Mouse (Mus musculus) intestine, postnatal 0 days (tissue): ENCODE data around the gene Rph3al. TPM values are rescaled to one million over a fixed set of nuclear protein-coding genes. Genes with fewer than 3 reads are reported as not detected.

Source experiments
- ATAC-seq: fragments of 200-750 bp; cut with Nextera tagmentation; 2 replicates; pipeline ENCODE4 v1.8.0; 2017; ENCODE audit warnings: mild to moderate bottlenecking, moderate TSS enrichment, moderate library complexity
- H3K27ac ChIP-seq: fragments of 300-500 bp; sonication (generic); 2 replicates; pipeline ENCODE4 v1.5.1; 2014; ENCODE audit warnings: mild to moderate bottlenecking, low read depth, low read length, moderate library complexity
- H3K27me3 ChIP-seq: fragments of 300-500 bp; sonication (generic); replicated peaks from 2 replicates; pipeline ENCODE4 v1.6.1; 2014; ENCODE audit warnings: low read length, mixed read lengths; ENCODE audit not compliant: control insufficient read depth, insufficient read depth
- H3K36me3 ChIP-seq: fragments of 300-500 bp; sonication (generic); 2 replicates; pipeline ENCODE4 v1.6.1; 2014; ENCODE audit warnings: mild to moderate bottlenecking, moderate library complexity; ENCODE audit not compliant: control insufficient read depth, insufficient read depth
- H3K4me1 ChIP-seq: fragments of 300-500 bp; sonication (generic); replicated peaks from 2 replicates; pipeline ENCODE4 v1.6.1; 2014; ENCODE audit warnings: antibody characterized with exemption, low read length, mixed read lengths; ENCODE audit not compliant: control insufficient read depth, insufficient read depth
- H3K4me2 ChIP-seq: fragments of 300-500 bp; sonication (generic); replicated peaks from 2 replicates; pipeline ENCODE4 v1.6.1; 2014; ENCODE audit warnings: low read depth, mild to moderate bottlenecking, moderate library complexity
- H3K4me3 ChIP-seq: fragments of 300-500 bp; sonication (generic); 2 replicates; pipeline ENCODE4 v1.5.1; 2014; ENCODE audit warnings: low read depth, low read length
- H3K9ac ChIP-seq: fragments of 300-500 bp; sonication (generic); 2 replicates; pipeline ENCODE4 v1.6.1; 2014; ENCODE audit warnings: mild to moderate bottlenecking, low read depth, low read length
- H3K9me3 ChIP-seq: fragments of 300-500 bp; sonication (generic); 2 replicates; pipeline ENCODE4 v1.6.1; 2016; ENCODE audit warnings: mixed run types; ENCODE audit not compliant: control insufficient read depth
- CTCF ChIP-seq: sonication (generic); IDR thresholded peaks from 2 replicates; pipeline ENCODE4 v1.5.1; 2016; ENCODE audit warnings: low read depth, mild to moderate bottlenecking, control low read depth, antibody characterized with exemption, moderate library complexity
- WGBS: fragments of 180-500 bp; shearing (Covaris S2); extraction: QIAGEN DNeasy Blood & Tissue Kit; methylation state at CpG from one replicate; pipeline ENCODE4 v1.1.7; 2014; 5-methylcytosine and 5-hydroxymethylcytosine counted together
- polyA plus RNA-seq: library from polyadenylated mRNA; unstranded; fragments of >200 nt; fragmentation: Nextera tagmentation; extraction: Ambion mirVana; gene quantifications from 2 replicates; pipeline ENCODE4 v1.2.1, GENCODE M21; 2015

Gene Rph3al
- polyA plus RNA-seq, 1 experiment from 2014 or later, result 10.5 TPM

GRCm38 (mm10) chr11:75919139-75919538 lies 19.1 kb downstream of the Rph3al start:
- Histone ChIP-seq H3K4me1 (0 out of 2 replicates have a peak, but pooled peaks cover 5% of the 10 kb centered on the region), H3K36me3 (no peaks in the 10 kb centered on the region)
- WGBS, result 61% methylated on average over 6 of the region's 6 CpGs

DNA sequence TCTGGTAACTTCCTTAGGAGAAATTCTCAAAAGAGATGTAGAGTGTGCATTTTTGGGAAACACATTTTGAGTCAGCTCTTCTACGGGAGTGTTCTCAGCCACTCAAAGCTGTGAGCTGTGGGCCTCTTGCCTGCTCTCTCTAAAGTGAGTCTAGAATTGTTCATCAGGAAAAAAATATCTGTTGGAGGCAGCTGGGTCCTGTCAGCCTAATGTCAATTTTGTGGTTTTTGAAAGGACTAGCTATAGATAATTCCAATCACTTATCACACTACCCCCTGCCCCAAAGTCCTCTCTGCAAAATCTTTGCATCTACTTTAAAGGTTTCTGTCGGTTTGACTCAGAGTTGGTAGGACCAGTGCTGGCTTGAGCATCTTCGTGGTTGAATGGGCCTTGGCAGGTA lies 20.9 kb downstream of the Rph3al start:
- Histone ChIP-seq H3K4me2 (no peak overlapping the region), H3K27ac (no peak overlapping the region), H3K4me1 (0 out of 2 replicates have a peak, but pooled peaks cover 5% of the 10 kb centered on the region), H3K27me3 (no peaks in the 10 kb centered on the region), H3K9ac (no peak overlapping the region), H3K36me3 (no peaks in the 10 kb centered on the region), H3K9me3 (no peaks in the 10 kb centered on the region), H3K4me3 (no peak overlapping the region)
- 68% methylated on average over 3 of the region's 3 CpGs for WGBS
- no peak for ATAC-seq
- no peak for TF ChIP-seq CTCF

More at GRCm38 (mm10) chr11:75919139-75919538, 19.1 kb downstream of the Rph3al start:
- Histone ChIP-seq H3K27me3 (no peaks in the 10 kb centered on the region), H3K4me2 (no peak overlapping the region), H3K27ac (no peak overlapping the region), H3K9me3 (no peaks in the 10 kb centered on the region), H3K4me3 (no peak overlapping the region), H3K9ac (no peak overlapping the region)
- ATAC-seq, result no peak
- no peak for TF ChIP-seq CTCF

DNA sequence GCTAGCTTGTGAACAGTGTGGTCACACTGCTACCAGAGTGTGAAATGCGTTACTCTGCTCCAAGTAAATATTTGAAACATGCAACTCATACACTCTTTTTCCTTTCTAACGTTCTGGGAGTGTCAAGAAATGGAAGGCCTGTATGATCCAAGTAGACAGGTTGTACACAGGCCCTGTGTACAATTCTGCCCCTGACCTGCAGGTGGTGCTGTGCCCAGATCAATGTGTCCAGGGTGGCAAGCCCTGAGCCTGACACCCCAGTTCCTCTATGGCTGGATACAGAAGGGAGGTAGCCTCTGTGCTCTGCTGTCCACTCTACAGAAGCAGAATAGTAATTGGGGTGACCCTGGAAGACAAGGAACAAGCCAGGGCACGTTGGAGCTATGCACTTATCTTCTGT lies 24.3 kb downstream of the Rph3al start:
- 52% methylated on average over 3 of the region's 3 CpGs for WGBS
- Histone ChIP-seq H3K9ac (no peak overlapping the region), H3K4me3 (no peak overlapping the region), H3K4me2 (no peak overlapping the region), H3K27me3 (no peaks in the 10 kb centered on the region), H3K9me3 (no peaks in the 10 kb centered on the region), H3K4me1 (0 out of 2 replicates have a peak, but pooled peaks cover 5% of the 10 kb centered on the region), H3K27ac (no peak overlapping the region), H3K36me3 (peaks cover 16% of the 10 kb centered on the region; the same call in 1 of the 2 replicates)
- peak; percentile 88 for TF ChIP-seq CTCF
- peak; percentile 67 for ATAC-seq

DNA sequence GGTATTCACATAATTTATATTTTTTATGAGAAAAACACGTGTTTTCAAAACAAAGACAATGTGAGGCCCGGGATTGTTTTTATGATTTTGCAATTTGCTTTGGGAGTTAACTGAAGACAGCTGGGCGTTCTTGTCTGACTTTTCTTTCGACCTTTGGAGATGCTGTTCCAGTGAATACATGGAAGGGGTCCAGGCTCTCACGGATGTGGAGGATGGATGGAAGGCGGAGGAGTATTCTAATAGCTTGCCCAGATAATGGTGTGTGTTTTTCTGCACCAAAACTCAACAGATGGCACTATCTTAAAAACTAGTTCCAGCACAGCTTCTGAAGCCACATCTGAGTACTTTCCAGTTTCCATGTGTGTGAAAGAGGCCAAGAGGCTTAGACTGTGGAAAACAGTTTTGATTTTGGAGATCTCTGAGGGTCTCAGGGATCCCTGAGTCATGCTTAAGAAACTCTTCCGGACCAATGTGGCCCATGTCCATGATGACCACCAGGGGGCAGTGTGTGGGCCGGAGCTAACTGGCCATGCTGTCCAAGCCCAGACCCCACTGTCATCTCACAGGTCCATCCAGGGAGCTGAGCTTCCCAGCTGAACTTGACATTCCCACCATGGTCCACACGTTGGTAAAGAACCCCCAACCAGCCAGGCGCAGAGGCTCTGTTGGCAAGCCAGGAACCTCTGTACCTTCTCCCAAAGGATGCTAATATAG lies 25.1 kb downstream of the Rph3al start:
- Histone ChIP-seq H3K27ac (no peak overlapping the region), H3K9ac (no peak overlapping the region), H3K9me3 (no peaks in the 10 kb centered on the region), H3K27me3 (no peaks in the 10 kb centered on the region), H3K4me3 (no peak overlapping the region), H3K36me3 (peaks cover 25% of the 10 kb centered on the region), H3K4me2 (no peak overlapping the region), H3K4me1 (0 out of 2 replicates have a peak, but pooled peaks cover 5% of the 10 kb centered on the region)
- TF ChIP-seq CTCF, result peak; percentile 95
- 47% methylated on average over 10 of the region's 10 CpGs for WGBS
- ATAC-seq, result 0 out of 2 replicates have a peak, but pooled peaks have one; percentile 11

- no peak for ATAC-seq
- Histone ChIP-seq H3K4me1 (0 out of 2 replicates have a peak, but pooled peaks cover 5% of the 10 kb centered on the region), H3K9ac (no peak overlapping the region), H3K36me3 (peaks cover 35% of the 10 kb centered on the region), H3K9me3 (no peaks in the 10 kb centered on the region), H3K27me3 (no peaks in the 10 kb centered on the region), H3K4me2 (no peak overlapping the region), H3K27ac (no peak overlapping the region), H3K4me3 (no peak overlapping the region)
- peak; percentile 51 for TF ChIP-seq CTCF
- WGBS, result 95% methylated on average over 1 of the region's 1 CpGs
Measured at GRCm38 (mm10) chr11:75911962-75912361, 26.3 kb downstream of the Rph3al start.

GRCm38 (mm10) chr11:75909702-75910429 lies 28.4 kb downstream of the Rph3al start:
- H3K4me3 ChIP-seq, result no peak overlapping the region
- no peak for ATAC-seq
- H3K9ac ChIP-seq, result no peak overlapping the region
- H3K27me3 ChIP-seq, result no peaks in the 10 kb centered on the region
- TF ChIP-seq CTCF, result no peak
- H3K27ac ChIP-seq, result no peak overlapping the region
- H3K4me1 ChIP-seq, result 0 out of 2 replicates have a peak, but pooled peaks cover 3% of the 10 kb centered on the region
- 86% methylated on average over 9 of the region's 9 CpGs for WGBS
- H3K9me3 ChIP-seq, result no peaks in the 10 kb centered on the region
- no peak overlapping the region for H3K4me2 ChIP-seq
- peaks cover 47% of the 10 kb centered on the region for H3K36me3 ChIP-seq
